Mouse (Mus musculus) spleen, postnatal 4 days (tissue): ENCODE measurements at regions not wholly inside any gene's neighbourhood (a gene's known extent, or its start where the extent isn't known, plus 50 kb on each side); places are given as distances from the start of the nearest gene placed in this dataset.

Experiments
- DNase-seq, 2 experiments: peaks; one replicate each; pipeline ENCODE4 v3.0.0; 2022; ENCODE audit warnings: low spot score in 2 of 2

DNA sequence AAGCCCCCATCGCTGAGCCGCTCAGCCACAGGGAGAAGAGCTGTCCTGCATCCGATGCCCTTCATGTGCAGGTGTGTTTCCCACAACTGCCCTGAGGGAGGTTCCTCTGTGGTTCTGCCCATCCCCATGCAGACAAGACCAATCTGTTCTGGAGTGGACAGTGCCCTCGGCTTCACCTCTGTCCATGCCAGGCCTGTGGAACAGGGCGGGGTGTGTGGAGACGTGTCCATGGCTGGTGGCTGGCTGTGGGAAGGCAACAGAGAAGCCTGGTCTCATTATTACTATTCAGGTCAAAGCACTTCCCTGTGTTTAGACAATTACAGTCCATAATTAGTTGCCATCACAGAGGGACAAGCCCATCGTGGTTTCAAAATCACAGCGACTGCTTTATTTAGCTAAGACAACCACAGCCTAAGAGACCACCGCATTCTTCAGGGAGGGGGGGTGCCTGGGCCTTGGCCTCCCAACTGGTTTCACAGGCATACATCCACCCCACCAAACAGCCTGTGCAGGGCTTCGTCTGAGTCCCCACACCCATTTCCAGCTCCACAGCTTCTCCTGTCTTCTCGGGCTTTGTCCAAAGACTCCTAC, 97.7 kb downstream of the Rplp1 start:
- no peak for DNase-seq

DNA sequence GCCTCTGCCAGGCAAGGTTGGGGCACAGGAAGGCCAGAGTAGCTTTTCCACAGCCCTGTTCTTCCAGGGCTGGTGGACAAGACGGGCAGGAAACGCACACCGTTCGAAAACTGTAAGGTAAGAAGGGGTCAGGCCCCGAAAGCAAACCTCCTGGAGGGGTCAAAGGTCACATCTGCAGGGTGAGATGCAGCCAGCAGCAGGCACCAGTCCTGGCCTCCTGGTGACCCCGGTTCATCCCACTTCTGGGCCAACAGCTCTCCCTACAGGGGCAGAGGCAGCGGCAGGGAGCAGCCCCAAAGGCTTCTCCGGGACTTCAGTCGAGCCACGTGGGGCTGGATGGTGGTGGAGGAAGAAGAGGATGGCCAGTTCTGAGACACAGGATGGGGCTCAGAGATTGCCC, 98.3 kb downstream of the Rplp1 start:
- no peak for DNase-seq

DNA sequence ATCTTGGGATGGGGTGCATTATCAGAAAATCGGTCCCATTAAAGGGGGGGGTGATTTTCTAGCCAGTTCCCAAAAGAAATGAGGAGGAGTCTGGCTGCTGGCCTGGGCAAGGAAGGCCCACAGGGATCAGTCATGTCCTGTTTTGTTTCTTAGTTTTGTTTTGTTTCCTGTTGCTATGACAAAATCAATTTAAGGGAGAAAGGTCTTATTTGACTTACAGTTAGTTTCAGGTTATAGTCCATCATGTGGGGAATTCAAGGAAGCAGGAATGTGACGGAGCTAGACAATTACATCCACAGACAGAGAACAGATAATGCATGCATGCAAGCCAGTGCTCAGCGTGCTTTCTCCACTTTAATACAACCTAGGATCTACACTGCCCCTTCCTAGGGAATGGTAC, 101.1 kb downstream of the Rplp1 start:
- DNase-seq = no peak

DNA sequence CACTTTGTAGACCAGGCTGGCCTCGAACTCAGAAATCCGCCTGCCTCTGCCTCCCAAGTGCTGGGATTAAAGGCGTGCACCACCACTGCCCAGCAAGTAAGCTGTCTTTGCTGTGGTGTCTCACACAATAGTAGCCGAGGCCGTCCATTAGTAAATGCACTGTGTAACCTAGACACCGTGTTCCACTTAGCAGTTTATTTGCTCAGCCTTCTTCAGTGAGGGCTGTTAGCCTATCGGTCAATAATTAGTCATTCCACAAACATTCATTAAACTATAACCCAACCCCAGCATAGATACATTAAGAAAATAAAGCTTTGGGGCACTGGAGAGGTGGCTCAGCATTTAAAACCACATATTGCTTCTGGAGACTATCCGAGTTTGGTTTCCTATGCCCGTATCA, 102.0 kb downstream of the Rplp1 start:
- no peak for DNase-seq

DNA sequence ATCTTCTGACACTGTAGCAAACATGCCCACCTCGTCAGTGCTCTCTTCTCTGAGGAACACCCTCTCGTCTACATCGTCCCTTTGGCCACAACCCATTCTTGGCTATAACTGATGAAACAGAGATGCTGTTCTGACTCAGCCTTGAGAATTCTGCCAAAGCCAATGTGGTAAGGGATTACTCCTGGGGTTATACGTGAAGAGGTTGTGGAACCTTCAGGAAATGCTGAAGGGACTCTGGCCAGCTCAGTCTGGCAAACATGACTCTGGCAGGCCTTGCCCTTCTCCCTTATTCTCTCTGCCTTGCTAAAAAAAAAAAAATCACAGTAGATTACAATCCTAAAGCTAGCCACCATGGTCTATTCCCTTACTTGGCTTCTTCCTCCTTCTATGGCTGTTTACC, 103.9 kb downstream of the Rplp1 start:
- no peak for DNase-seq

DNA sequence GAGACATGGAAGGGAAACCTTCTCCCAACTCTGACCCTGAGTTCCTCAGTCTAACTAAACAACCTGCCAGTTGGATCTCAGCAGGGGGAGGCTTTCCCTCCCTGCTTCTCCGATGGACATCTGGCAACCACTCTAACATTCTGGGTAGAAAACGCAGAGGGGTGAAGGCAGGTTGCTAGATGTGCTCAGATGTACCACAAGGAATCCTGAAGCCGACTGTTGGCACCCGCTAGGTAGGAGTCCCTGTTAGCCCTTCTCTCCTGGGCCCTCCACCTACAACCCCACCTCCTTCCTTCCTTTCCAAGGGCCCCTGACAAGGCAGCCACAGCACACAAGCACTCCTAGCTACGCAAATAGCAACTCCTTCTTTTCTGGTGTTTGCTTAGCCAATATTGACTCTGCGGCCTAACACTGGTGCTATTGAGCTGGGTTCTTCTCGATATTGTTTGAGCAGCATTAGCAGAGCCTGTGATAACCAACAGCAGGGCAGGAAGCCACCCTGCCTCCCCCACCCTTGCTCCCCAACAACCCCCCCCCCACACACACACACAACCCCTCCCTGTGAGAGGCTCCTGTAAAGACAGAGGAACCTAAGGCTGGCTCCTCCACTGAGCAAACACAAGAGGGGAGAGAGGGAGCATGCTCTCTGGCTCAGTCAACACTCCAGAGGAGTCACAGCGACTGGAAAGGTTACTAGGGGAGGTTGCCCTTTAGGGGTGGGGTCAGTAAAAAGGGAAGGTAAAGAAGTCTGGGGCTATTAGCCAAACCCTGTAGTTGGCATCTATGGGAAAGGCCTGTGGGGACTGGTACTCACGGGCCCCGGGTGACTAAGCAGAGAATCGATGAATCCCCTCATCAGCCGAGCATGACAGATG, 105.8 kb downstream of the Rplp1 start:
- no peak for DNase-seq

DNA sequence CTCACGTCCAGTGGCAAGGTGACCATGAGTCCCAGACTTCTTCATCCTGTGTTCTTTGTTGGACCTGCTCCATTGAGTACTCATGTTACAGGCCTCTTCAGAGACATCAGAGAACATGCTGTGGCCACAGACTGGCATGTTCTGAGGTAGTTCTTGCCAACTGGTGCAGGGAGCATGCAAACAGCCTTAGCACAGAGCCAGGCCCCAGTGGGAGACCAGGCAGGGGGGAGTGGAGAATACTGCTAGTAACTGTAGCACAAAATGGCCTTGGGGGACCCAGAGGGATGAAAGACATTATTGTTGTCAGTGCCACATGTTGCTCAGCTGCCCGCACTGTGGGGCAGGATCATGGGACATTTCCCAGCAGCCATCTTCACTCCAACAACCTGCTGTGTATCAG, 108.4 kb downstream of the Rplp1 start:
- DNase-seq = no peak

DNA sequence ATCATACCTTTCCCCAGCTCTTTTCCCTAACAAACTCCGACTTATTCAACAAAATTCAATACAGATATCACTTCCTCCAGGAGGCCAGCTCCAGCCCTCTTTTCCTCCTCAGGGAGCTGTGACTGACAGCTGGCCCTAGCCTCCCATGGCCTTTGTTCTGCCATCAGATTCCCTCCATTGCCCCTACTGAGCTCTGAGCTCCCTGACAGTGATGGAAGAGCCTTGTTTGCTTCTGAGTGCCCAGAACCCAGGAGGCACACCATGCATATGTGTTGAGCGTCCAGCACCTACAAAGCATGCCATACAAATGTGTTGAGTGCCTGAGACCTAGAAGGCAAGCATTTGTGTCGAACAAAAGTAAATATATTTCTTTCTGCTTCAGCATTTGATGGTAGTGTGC, 110.8 kb downstream of the Rplp1 start:
- DNase-seq = no peak

DNA sequence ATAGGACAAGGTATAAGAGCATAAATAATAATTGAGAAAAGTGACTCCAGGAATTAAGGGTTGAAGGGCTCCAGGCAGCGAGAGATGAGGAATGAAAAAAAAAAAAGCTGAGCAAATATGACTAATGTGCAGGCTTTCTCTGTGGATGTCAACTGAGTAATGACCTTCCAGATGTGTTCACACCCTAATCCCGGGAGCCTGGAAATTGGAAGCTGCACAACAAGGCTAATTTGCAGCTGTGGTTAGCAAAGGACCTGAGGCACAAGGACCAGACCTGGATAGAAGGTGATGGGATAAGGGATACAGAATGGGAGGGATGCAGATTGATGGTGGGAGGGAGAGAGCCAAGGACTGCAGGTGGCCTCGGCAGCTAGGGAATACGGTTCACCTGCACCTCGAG, 111.6 kb downstream of the Rplp1 start:
- DNase-seq = no peak

DNA sequence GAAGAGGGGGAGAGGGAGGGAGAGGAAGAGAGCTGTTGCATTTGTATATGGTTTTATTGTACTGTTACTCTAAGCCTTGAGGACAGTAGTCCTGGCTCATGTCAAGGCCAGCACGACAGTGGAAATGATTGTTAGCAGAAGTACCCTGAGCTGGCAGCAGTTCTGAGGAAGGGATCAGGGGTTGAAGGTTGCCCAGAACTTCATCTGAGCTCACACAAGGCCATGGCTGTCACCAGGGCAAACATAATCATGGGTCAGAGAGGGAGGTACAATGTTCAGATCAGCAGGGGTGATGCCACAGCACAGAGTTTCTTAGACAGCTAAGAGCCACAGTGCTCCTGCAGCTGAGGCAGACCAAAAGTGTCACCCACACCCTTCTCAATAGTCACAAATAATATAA, 114.8 kb downstream of the Rplp1 start:
- DNase-seq = no peak

DNA sequence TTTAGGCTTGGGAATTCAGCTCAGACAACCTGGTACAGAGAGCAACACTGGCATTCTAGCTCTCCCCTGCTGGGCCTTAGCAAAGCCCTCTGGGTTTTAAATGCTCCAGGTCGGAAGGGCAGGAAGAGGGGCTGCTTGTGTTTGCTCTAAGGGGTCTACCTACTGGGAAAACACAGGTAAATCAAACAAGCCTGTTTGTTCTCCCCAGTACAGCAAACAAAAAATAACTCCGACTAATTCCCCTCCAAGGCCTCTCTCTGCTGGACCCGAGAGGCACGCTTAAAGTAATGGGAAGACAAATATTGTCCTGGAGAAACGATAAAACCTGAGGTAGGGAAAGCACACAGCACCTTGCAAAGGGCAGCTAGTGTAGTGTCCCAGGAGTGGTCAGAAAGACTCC, 118.4 kb downstream of the Rplp1 start:
- no peak for DNase-seq

DNA sequence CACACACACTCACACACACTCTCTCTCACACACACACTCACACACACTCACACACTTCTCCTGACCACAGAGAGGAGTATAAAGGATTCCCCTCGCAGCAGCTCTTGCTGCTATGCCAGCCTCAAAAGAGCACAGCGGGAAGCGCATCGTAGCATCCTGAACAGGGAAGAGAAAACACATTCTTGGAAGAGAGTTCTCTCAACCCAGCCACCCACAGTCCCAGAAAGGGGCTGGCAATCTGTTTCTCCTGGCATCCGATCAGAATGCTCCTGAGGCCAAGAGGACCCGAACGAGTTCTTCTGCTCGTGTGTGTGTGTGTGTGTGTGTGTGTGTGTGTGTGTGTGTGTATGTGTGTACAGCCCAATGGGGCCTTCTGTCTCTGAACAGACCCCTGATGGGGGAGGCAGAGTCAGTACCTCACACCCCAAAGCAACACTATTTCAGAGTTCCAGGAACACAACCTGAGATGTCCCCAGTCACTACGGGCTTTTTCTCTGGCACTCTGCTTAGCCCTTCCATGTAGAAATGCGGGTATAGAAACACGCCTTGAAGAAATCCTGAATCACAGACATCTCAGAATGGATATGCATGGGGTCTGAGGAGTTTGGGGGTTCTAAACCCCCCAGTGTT, 122.8 kb downstream of the Rplp1 start:
- no peak for DNase-seq

DNA sequence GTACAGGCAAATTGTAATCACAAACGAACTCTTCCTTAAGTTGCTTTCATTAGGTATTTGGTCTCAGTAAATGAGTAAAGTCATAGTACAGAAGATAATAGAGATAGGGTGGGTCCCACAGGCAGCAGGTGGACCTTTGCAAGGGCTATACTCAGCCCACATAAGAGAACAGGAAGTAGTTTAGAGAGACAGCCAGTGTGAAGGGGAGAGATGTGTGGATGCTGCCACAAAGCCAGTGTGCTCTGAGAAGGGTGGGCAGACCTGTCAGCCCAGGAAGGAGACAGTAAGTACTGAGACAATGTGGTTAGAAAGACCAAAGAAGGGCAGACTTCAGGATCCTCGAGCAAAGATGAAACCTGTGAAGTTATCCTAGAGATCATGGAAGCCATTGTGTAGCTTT, 123.5 kb downstream of the Rplp1 start:
- no peak for DNase-seq

DNA sequence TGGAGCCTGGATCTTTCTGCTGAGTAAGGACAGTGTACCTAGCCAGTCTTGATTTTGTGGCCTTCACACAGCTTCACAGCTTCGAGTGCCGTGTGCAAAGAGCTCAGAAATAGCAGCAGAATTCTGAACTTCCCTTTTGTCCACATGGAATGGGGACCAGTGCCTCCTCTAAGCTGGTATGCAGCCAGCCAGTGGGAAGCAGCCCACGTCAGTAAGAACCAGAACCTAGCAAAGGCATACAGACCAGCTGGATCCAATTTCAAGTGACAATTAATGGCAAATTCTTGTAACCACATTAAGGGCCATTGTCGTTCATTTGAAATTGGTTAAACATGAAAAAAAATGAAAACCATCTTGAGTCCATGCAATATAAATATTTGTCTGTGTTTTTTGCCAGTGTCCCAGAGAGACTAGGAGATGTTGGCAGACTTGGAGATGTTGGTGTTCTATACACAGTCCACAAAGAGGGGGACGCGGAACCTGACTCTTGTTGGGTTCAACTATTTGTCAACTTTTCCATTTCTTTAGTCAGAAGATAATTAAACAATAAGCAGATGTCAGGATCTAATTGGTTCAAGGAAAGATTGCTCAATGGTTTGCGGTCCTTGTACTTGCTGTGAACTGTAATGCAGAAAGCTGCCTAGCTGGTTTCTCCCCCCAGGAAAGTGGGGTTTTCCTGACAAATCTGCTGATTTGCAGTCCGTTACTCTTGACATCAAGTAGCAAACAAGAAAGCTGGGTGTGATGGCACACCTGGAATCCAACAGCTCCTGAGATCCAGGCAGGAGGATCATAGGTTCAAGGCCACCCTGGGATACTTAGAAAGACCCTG, 125.1 kb downstream of the Rplp1 start:
- DNase-seq = no peak

DNA sequence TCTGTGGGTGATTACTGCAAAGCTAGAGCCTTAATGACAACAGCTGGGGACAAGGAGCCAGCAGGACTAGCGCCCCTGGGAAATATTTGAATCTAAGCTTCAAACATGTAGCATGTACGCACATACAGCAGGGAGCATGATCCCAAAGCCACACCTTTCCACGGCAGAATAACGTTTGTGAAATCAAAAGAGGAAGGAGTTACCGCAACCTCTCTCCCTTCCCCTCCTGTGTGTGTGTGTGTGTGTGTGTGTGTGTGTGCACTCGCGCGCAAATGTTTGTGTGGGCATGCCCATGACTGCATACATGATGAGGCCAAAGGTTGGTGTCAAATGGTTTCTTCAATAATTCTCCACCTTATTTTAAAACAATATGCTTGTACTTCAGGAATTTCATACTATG, 132.9 kb downstream of the Rplp1 start:
- no peak for DNase-seq

DNA sequence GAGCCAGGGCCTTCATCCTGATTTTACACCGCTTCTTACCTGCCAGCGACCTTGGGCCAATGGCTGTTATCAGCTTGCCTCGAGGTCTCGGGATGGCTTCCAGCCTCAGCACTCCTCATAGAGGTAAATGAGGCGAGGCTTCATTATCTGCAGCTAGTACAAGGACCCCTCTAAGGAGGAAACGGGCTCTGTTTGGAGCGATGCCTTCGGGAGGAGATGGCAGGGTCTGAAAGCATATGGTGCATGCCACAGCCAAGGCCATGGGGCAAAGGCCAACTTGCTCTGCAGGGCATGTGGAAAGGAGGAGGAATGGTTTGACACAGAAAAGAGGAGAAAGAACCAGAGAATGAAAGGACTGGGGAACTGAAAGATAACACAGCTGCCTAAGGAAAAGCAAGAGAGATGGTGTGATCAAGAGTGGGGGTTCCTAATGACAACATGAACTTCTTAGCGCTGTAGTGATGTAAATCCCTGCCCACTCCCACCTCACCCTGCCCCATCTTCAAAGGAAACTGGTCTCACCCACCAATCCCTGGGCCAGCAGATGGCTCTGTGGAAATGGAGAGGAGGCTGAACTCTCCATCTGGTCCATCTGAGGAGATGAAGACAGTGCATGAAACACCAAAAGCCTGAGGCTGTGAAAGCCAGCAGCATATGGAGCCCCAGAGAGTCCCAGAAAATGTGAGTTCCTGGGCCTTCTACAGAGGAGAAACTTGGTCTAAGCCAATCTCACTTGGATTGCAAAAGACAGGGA, 134.0 kb downstream of the Rplp1 start:
- DNase-seq = no peak

DNA sequence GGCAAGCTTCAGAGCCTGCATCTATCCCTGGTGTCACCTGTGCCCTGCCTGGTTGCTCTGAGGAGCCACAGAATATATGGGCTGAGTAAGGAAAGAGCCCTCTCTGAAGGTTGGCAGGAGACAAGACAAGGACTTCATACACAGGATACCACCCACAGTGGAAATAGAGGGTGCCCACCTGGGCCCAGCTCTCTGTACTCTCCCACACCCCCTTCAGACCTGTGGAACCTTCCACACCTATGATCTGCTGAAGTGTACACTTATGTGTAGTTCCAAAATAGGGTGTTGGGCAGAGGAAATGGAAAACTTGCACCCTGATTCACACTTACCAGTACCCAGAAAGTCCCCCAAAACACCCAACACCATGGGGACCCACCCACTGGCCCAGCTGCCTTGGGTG, 135.2 kb downstream of the Rplp1 start:
- no peak for DNase-seq

DNA sequence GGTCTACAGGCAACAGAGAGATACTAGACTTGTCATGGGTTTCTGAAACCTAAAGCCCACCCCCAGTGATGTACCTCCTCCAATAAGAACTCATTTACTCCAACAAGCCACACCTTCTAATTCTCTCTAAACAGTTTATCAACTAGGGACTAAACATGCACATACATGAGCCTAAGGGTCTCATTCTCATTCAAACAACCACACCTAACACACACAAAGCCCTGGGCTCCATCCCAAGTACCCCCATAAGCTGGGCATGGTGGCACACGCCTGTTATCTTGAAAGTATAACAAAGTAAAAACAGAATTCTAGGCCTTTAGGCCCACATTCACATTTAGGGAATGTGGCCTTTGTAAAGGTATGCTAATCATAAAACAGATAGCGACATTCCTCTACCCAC, 137.9 kb downstream of the Rplp1 start:
- DNase-seq = no peak

DNA sequence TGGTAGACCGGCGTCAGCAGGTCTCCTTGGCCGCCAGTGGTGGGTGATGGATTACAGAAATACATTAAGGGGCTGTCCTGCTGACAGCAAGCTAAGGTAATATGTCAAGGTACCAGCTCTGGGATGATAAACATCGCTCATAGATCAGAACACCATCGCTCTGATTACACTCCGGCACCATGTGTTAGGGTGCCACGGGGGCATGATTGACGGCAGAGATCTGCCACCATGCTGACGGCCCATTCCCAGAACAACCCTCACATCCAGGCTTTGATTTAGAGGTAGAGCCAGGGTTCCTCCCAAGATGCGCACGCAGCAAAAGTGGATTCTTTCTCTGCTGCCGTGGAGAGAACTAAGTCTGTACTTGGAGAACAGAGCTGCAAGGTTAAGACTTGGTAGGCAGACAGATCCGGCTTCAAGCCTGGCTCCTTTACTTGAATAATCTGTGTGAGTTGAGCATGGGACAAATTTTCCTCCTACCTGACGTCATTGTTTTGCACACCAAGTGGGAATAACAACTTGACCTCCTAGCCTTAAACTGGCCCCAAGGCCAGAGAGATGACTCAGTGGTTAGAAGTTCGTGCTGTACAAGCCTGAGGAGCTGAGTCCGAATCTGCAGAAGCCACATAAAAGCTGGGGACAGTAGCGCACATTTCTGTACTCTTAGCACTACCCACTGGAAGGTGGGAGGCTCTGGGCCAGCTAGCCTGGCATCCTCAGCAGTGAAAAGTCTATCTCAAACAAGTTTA, 144.0 kb downstream of the Rplp1 start:
- no peak for DNase-seq

DNA sequence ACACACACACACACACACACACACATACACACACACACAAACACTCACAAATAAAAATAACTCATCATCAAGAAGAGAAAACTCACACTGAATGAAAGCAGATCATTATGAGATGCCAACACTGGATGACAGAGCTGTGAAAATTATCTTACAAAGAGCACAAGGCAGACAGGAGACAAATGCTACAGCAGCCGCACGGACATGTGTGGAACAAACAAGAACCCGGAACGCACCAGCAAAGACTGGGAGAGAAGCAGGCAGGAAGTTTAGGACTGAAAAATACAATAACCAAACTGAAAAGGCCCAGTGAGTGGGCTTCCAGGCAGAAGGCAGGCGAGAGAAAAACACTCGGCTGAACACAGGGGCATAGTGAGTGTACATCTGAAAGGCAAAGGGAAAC, 148.2 kb downstream of the Rplp1 start:
- DNase-seq = no peak

DNA sequence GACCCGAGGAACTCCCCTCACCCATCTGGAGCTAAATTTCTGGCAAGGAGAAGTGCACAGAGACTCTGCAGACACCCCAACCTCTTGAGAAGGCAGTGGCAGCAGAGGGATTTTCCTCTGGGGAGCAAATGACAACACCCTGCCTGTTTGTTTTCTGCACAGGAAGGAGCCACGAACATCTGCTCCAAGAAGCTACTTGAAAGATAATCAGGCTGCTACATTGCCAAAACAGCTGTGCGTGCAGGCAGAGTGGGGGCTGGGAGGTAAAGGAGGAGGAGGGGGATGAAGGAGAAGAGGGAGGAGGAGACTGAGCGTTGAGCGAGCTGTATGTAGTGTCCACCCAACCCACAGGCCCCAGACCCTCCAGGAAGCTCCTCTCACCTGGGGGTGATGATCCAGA, 149.0 kb downstream of the Rplp1 start:
- DNase-seq = no peak
